19 mouse cellular contexts compared by ENCODE assay signal in the genomic region with DNA sequence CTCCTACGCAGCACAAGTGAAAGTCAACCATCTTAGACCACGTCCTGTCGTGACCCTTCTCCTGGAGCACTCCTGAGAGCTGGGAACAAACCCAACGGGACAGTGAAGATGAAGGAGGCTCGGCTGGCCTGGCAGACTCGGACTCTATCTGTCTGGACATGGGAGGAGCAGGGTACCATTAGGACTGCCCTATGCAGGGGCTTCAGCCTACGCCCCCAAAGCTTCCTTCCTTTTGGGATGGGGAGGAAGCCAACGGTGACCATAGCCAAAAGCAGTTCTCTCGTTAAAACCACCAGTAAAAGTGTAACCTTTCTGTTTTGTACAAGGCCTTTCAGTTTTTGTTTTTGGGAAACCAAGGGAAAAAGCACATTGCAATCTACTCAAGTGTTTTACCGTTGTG.
"Had no signal": no experiment of that assay in that cellular context is flagged by ENCODE, and none has a peak within 500 bp of the region (broad histone marks: within the 10 kb centered on the region; RNA-seq: fewer than 3 reads in every experiment).

No protein-coding gene starts in this region.

- H3K4me1 ChIP-seq: midbrain, embryonic 12.5 days; midbrain, embryonic 15.5 days; neural tube, embryonic 12.5 days; neural tube, embryonic 15.5 days had no signal

- H3K9me3 ChIP-seq: kidney, embryonic 15.5 days; midbrain, embryonic 12.5 days; midbrain, embryonic 15.5 days; neural tube, embryonic 12.5 days; neural tube, embryonic 15.5 days had no signal

- H3K9ac ChIP-seq: kidney, embryonic 15.5 days; liver, embryonic 14.5 days; liver, postnatal 0 days; lung, embryonic 14.5 days; midbrain, embryonic 12.5 days; midbrain, embryonic 15.5 days; neural tube, embryonic 12.5 days; neural tube, embryonic 15.5 days had no signal

- DNase-seq: left cerebral cortex, postnatal 4 days; liver, postnatal 0 days; lung, embryonic 14.5 days; right cerebral cortex, adult 18-20 months; right cerebral cortex, postnatal 14 days; right cerebral cortex, postnatal 4 days; thymus, adult 2 months; thymus, postnatal 14 days; thymus, postnatal 4 days had no signal

- H3K4me3 ChIP-seq: kidney, embryonic 15.5 days; midbrain, embryonic 12.5 days; midbrain, embryonic 15.5 days; neural tube, embryonic 12.5 days; neural tube, embryonic 15.5 days had no signal

- ATAC-seq: liver, postnatal 0 days; lung, postnatal 0 days; midbrain, embryonic 15.5 days had no signal

- H3K27ac ChIP-seq: kidney, embryonic 15.5 days; liver, embryonic 14.5 days; macrophage; midbrain, embryonic 12.5 days; midbrain, embryonic 15.5 days; neural tube, embryonic 12.5 days; neural tube, embryonic 15.5 days; stomach, postnatal 0 days had no signal

- H3K4me2 ChIP-seq: kidney, embryonic 15.5 days; liver, embryonic 11.5 days; lung, embryonic 14.5 days; midbrain, embryonic 12.5 days; midbrain, embryonic 15.5 days; neural tube, embryonic 12.5 days; neural tube, embryonic 15.5 days had no signal

- H3K27me3 ChIP-seq: kidney, embryonic 15.5 days; midbrain, embryonic 12.5 days; midbrain, embryonic 15.5 days; neural tube, embryonic 12.5 days; neural tube, embryonic 15.5 days had no signal
